Mouse (Mus musculus) ovary, postnatal 36 days (tissue): Measurements from ENCODE around the gene Dennd4a.
"Not testable (repeated sequence)": the region's sequence is repeated elsewhere in the genome, so short reads cannot be mapped to it uniquely, and the experiment has no call there.

Source experiments
- DNase-seq: peaks from one replicate; pipeline ENCODE4 v3.0.0; 2022; ENCODE audit warnings: low spot score, mixed read lengths

The Dennd4a gene

DNA sequence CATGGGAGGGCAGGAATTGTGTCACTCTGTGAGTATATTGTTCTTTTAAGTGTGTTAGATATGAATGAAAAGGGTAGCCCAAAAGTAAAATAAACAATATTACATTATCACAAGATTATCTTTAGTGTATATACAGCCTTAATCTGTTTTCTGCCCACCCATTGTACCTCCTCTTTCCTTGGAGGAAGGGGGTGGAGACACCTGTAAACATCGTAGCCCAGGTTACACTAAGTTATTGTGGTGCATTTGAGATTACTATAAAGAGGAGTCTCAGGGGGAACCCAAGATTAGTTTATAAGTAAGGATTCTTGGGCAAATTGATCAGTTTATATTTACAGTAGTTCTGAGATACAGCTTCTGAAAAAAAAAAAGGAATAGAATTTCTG, 1.3 kb downstream of the Dennd4a start:
- no peak for DNase-seq

DNA sequence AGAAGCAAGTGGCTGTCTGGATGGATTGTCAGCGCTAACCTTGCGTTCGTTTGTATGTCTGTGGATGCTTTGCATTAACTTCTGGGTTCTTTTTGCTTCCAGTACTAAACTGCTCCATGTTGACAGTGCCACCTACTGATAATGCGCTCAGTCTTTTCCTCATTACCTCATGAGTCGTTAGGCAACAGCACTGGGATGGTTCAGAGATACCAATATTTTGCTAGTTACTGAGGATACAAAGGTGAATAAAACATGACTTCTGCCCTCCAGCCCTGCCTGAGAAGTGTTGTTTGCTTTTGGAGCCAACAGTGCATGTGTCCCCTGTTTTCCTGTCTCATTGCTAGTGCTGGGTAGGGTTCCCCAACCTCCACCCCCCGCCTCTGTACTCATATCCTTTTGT, 3.1 kb downstream of the Dennd4a start:
- DNase-seq, result no peak

DNA sequence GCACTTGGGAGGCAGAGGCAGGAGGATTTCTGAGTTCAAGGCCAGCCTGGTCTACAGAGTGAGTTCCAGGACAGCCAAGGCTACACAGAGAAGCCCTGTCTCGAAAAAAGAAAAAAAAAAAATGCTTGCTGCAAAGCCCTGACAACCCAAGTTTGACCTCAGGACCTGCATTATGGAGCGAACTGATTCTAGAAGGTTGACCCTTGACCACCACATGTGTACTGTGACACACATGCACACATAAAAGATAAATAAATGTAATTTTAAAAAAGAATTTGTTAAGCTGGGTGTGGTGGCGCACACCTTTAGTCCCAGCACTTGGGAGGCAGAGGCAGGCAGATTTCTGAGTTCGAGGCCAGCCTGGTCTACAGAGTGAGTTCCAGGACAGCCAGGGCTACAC, 8.5 kb downstream of the Dennd4a start:
- DNase-seq, result not testable (repeated sequence)

DNA sequence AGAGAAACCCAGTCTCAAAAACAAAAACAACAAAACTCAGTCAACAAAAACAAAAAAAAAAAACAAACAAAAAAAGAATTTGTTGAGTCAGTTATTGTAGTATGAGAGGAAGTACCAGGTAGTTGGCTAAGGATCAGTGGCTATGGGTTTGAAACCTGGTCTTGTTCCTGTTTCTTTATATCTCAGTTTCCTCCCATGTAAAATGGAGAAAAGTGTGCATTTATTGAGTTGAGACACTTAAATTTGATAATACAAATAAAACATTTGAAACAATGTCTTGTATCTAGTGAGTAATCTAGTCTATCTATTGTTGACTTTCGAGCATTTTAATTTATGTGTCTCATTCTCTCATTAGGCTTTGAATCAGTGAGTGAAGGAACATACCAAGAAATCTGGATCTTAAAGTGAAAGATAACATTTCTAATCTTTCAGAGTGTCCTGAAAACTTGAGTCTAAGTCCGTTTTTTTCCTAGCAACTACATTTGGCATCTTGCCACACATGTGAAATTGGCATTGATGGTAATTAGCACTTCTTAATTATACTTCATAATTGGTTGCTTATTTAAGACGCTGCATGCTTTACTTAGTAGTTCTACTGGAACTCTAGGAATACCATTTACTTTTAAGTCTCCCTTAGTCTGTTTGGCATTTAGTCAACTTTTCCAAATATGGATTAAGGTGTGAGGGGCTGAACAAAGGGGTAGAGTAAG, 9.1 kb downstream of the Dennd4a start:
- no peak for DNase-seq

DNA sequence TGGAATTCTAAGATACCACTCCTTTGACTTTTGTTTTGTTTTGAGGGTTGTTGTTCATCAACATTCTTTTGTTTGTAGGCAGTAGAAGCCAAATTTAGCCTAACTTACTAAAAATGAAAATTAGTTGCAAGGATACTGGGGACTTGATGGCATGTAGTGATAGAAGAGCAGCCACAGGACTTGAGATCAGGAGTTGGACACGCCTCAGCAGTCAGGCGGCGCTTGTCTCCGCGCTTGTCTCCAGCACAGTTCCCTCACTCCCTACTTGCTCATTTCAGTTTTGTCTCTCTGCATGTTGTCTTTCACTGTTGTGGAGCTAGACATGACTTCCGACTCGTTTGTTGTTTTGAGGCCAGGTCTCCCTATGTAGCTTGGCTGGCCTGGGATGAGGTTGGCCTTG, 11.1 kb downstream of the Dennd4a start:
- no peak for DNase-seq

DNA sequence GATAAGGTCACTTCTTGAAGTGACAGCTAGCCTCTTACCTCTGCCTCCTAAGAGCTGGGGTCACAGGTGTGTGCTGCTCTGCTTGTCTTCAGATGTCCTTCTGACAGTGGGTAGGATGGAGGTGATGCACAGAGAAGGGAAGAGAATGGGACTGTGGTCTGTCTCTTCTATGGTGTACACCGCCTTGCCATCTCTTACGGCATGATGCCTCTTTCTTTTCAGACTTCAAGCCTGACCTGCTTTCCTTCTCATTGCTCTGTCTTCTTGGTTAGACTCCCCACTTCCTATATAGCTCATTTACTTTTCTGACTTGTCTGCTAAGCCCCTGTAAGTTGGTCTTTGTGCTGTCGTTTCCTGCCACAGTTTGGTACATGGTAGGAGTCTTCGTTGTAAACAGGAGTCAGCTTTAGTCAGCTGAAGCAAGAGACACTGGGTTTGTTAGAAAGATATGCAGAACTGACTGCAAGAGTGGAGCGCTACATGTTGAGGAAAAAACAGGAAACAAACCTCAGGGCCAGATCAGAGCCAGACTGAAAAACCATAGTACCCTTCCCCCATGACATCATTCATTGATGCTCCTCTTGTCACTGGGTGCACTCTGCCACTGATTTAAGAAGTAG, 13.4 kb downstream of the Dennd4a start:
- DNase-seq, result no peak

DNA sequence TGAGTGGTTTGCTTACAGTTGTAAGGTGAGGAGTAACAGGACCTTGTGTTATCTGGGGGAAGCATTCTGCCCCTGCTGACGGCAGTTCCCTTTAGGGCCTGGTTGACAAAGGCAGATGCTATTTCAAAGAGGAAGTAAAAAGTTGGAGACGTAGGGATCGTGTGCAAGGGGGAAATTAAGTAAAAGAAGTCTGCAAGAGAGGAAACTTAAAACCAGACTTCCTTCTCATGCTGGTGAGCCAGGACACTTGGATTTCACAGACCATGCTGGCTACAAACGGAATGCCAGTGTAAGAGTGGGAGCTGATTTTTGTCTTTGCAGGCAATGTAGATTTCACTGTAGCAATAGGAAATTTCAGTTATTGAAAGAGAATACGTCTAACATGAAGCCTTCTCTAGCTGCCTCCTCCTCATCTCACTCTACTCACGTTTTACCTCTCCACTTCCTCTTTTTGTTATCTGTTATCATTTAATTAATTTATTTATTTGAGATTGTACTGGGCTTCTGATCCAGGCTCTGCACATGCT, 19.0 kb downstream of the Dennd4a start:
- no peak for DNase-seq

DNA sequence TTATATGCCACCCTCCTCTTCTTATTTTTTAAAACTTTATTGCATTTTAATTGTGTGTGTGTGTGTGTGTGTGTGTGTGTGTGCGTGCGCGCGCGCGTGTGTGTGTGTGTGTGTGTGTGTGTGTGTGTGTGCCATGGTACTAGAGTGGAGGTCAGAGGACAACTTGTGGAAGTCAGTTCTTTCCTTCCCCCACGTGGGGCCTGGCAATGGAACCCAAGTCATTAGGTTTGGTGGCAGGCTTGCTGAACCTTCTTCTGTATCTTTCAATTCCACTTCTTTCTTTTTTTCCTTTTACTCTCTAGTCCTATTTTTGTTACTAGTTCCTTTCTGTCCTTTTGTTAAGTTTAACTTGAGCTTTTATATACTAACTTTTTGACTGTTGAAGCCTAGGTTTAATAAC, 19.5 kb downstream of the Dennd4a start:
- DNase-seq, result no peak

DNA sequence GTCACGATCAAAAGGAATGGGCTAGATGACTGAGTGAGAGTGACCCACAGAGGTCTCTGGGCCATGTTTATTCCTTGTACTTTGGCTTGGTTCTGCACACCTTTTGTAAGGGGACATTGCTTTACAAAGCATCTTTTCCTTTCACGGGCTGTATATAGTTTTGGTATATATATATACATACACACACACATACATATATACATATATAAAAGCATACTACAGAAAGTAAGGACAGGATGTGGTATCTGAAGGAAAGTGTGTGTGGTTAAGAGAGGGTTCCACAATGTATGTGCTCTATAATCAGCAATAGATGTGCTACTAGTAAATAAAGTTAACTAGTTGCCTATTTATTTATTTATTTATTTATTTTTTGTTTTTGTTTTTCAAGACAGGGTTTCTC, 20.6 kb downstream of the Dennd4a start:
- DNase-seq, result no peak

DNA sequence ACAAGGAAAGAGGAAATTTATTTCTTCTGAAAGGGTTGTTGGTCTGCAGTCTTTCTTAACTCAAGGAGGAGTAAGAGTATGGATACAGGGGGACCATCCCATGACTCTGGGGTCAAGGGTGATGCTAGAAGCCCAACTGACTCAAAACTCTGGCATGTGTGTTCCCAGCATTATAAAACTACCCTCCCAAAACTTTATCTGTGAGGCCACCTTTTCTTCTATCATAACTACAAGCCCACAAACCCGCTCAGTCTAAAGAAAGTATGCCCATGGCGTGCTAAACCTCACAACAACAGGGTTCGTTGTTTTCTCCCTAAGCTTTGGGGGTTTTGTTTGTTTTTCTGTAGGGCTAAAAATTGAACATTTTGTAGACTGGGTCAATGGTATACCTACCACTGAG, 23.3 kb downstream of the Dennd4a start:
- DNase-seq, result no peak

DNA sequence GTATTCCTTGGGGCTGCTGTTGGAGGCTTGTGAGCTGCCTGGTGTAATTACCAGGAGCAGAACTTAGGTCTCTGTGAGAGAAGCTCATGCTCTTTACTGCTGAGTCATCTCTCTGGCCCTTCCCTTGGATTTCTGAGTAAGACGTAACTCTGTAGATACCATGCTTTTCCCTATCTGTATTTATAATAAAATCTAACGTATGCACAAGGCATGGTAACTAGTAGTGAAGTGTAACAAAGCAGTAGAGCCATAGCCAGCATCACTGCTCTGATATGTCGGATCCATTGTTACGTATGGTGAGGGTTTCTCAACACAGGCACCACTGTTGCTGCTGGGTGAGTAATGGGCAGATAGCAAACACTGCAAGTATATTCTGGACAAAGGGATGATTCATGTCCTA, 34.2 kb downstream of the Dennd4a start:
- DNase-seq, result no peak

DNA sequence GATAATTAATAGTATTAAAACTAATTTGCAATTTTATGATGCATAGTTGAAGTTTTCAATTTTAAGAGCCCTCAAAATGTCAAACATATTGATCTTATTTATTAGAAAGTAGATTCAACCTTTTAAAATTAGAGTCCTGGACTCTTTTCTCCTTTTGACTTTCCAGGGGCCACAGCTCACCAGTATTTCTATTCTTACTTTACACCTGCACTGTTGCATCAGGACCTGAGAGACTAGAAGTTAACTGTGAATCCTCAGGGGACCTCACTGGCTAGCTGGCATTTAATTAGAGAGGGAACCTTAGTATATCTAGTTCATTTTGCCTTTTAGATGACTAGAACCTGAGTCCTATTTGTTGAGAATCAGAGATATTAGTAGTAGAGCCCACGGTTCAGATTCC, 38.4 kb downstream of the Dennd4a start:
- DNase-seq, result no peak

DNA sequence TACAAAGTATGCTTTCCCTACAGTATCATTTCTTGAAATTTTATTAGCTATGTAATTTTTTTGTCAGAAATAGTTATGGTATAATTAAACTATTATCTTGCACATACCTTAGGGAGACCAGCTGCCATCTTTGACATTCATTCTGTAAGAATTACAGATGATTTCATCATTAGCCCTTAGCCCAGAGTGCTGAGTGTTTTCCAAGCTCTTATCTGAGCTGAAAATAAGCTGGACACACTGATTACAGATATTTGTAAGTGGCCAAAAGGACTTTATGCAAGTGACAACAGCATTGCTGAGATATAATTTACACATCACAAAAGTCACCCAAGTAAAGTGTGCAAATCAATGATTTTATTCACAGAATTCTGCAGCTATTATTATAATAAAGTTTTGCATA, 48.9 kb downstream of the Dennd4a start:
- DNase-seq, result no peak

DNA sequence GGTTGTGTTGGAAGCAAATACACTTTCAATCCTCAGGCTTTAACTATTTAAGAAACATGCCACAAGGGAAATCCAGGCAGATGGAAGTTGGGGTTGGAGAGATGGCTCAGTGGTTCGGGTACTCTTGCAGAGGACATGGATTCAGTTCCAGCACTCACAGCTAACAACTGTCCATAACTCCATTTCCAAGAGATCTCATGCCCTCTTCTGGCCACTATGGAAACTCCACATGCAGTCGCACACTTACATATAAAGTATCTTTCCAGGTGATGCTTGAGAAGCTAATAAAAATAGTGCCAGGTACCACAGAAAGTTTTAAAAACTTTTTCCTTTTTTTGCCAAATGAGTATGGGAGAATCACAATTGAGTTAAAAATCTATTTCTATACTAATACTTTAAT, 51.5 kb downstream of the Dennd4a start:
- DNase-seq, result no peak

DNA sequence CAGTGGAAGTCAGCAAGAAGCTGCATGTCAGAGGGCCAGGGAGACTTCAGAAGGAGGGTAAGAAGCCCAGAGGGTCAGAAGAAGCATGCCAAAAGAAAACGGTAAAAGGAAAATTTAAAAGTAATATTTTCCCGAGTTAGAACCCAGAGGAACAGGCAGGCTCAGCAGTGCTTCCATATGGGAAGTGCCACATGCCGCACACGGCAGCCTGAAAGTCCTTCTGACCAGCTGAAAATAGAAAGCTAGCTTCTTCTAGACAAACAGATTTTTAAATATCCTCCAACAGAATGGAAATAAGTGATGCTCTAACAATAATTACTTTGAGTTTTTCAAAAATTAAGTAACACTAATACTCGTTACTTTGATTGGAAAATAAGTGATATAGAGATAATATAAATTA, 74.9 kb downstream of the Dennd4a start:
- DNase-seq, result no peak

DNA sequence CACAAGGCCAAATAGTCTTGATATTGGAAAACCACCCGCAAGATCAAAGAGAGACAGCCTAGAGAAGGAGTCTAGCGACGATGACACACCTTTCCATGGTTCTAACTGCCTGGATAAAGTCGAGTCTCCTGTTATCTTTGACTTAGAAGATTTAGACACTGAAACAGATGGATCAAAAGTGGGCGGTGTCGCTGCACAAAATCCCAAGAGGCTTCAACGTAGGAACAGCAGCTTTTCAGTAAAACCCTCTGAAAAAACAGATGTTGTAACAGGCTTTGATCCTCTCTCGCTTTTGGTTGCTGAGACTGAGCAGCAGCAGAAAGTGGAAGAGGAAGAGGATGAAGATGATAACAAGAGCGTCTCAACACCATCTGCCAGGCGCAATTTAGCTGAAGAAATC, 85.5 kb downstream of the Dennd4a start:
- no peak for DNase-seq

DNA sequence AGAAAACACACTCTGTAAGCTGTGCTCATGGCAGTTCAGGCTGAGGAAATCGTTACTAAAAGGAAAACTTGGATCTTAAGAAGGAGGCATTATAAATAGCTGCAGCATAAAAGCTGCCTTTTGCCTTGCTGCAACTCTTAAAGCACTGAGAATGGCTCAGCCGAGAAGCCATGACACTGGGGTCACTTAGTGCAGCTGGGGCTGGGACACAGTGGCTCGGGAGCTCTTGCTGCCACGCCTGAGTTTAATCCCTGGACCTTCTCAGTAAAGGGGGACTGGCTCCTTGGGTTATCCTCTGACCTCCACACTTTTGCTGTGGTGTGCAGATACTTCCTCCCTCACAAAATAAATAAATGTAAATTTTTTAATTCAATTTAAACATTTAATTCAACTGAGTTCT, 91.7 kb downstream of the Dennd4a start:
- no peak for DNase-seq

DNA sequence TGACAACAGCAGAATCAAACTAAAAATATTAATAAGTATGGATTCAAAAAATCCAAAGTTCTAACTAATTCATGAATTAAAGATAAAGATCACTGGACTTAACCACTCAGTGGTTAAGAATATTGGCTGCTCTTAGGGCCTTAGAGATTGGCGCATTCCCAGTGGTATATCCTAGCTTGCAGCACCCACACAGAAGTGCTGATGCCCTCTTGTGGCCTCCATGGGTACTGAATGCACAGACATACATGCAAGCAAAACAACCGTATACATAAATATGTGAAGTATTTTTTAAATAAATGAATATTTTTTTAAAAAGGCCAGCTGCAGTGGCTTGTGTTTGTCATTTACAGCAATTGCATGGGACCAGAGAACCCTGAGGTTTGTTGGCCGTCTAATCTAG, 92.2 kb downstream of the Dennd4a start:
- peak; percentile 61 for DNase-seq

DNA sequence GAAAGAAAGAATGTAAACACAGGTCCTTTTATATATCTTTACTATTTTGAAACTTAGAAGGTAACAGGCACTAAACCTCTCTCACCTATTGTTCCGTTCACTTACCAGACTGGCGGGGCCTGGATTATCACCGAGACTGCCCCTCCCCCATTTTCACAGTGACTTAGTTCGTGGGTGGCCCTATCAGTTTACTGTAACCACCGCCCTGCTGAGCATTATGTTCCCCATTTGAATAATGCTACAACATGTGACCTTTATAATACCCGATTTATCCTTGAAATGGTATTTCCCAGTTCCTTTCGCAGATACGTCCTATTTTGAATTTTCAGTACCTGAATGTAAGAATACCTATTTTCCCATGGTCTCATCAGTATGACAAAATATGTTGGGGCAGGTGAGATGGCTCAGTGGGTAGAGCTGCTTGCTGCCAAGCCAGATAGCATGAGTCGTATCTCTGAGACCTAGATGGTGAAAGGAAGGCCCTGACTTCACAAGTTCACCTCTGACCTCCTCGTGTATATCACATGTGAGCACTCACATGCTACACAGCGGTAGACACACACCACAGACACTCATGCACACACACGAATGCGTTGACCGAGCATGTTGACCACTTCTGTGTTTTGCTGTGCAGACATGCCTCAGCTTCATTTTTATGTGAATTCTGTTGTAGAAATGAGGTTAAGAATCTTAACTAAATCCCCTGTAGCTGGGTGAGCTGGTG, 93.9 kb downstream of the Dennd4a start:
- no peak for DNase-seq

DNA sequence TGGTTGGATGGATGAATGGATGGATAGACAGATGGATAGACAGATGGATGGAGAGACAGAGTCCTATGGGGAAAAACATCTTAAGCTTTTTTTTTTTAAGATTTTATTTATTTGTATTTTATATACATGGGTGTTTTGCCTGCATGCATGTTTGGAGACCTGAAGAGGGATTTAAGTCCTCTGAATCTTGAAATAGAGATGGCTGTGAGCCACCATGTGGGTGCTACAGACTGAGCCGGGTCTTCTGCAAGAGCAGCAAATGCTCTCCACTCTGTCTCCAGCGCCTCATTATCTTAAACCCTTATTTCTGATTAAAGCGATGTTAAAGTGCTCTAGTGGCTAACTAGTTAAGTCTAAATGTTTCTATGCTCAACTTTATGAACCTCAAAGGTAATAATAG, 96.3 kb downstream of the Dennd4a start:
- DNase-seq, result no peak

DNA sequence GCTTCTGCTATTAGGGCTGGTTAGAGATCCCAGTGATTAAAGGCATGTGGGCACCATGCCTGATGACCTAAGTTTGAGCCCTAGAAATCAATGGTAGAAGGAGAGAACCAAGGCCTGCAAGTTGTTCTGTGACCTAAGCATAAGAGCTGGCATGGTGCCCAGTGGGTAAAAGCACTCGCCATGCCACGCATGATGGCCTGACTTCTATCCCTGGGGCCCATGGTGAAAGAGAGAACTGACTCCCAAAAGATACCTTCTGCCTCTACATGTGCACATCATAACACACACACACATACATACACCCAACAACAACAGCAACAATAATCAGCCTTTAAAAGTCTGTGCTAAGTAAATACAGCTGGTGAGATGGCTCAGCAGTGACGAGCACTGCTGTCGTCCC, 102.3 kb downstream of the Dennd4a start:
- DNase-seq, result no peak

DNA sequence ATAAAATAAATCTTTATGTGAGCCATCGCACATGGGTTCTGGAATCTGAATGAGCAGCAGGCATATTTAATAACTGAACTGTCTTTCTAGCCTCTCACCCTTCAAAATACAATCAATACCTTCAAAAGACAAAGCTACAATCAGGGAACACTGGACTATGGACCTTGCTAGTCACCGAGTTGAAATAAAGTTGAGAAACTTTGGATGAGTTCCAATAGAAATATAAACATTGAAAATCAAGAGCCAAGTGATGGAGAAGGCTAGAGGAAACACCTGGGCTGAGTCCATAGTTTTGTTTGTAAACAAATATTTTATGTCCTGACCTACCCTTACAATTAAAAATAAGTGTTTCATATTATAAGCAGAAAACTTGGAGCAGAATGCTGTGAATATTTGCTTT, 102.8 kb downstream of the Dennd4a start:
- DNase-seq, result no peak

DNA sequence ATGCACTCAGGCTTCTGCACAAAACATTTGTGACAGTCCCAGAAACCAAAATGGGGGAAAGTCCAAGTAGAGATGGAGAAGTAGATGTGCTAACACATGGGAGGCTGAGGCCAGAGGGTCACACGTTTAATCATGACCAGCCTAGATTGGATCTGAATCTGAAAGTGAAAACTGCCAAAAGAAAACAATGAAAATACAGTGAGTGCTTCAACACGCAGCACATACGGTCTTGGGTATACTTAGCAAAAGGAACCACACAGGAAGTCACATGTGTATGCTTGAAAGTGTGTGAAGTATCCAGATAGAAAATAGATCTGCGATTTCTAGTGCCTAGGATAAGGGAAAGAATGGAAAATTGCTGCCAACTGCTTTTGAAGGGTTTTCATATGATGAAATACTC, 103.5 kb downstream of the Dennd4a start:
- no peak for DNase-seq
